Mouse (Mus musculus): ENCODE results near the gene Stx1b. TPM values are rescaled to one million over a fixed set of nuclear protein-coding genes. Genes with fewer than 3 reads are reported as not detected.

The Stx1b gene
- polyA plus RNA-seq (2012; rRNA removed), result 2.5 and 2.9 TPM in 2 replicates

GRCm38 (mm10) chr7:127824176-127824871 is at the start of gene Stx1b, which contains the start of gene Stx4a:
Stx1b (minus strand) TSS chr7:127824549.
Stx4a (plus strand) TSS chr7:127824294.

GRCm38 (mm10) chr7:127800435-127801009 is 23.8 kb downstream of the Stx1b start, which contains the start of gene Hsd3b7:
Hsd3b7 (plus strand) TSS chr7:127800604.

GRCm38 (mm10) chr7:127785308-127785707 is 39.0 kb downstream of the Stx1b start, which contains the start of gene Gm49388:
Gm49388 (plus strand) TSS chr7:127785608.

GRCm38 (mm10) chr7:127776426-127776825 is 47.9 kb downstream of the Stx1b start, which contains the start of gene Setd1a:
Setd1a (plus strand) TSS chr7:127776670.

GRCm38 (mm10) chr7:127769651-127770038 is 54.7 kb downstream of the Stx1b start, which contains the start of gene Orai3:
Orai3 (plus strand) TSS chr7:127769815.

Other genes with a start within 250 kb of the Stx1b start
- gene Ccdc189, start 236.0 kb downstream of the Stx1b start, polyA plus RNA-seq (2012; rRNA removed), result 3.1 and 4.4 TPM in 2 replicates
- 12.6 and 15.5 TPM in 2 replicates for gene Rnf40, start 235.8 kb downstream of the Stx1b start, polyA plus RNA-seq (2012; rRNA removed)
- 3.4 and 4.5 TPM in 2 replicates for gene Zfp629, start 208.8 kb downstream of the Stx1b start, polyA plus RNA-seq (2012; rRNA removed)
- gene Bcl7c, start 115.6 kb downstream of the Stx1b start, polyA plus RNA-seq (2012; rRNA removed), result 12.7 and 12.9 TPM in 2 replicates
- gene Ctf1, start 111.8 kb downstream of the Stx1b start, polyA plus RNA-seq (2012; rRNA removed), result 6.2 and 6.4 TPM in 2 replicates
- not detected in 2 replicates for gene Ctf2, start 92.4 kb downstream of the Stx1b start, polyA plus RNA-seq (2012; rRNA removed)
- gene Fbxl19, start 80.0 kb downstream of the Stx1b start, polyA plus RNA-seq (2012; rRNA removed), result 5.1 and 5.4 TPM in 2 replicates
- gene Orai3, start 54.7 kb downstream of the Stx1b start, polyA plus RNA-seq (2012; rRNA removed), result 11.4 and 12.1 TPM in 2 replicates
- gene Setd1a, start 47.9 kb downstream of the Stx1b start, polyA plus RNA-seq (2012; rRNA removed), result 3.8 and 4.8 TPM in 2 replicates
- gene Gm49388, start 38.9 kb downstream of the Stx1b start, polyA plus RNA-seq (2012; rRNA removed), result 0.12 TPM in 1 of 2 replicates, not detected in the other
- 228 and 255 TPM in 2 replicates for gene Hsd3b7, start 23.9 kb downstream of the Stx1b start, polyA plus RNA-seq (2012; rRNA removed)
- 39.6 and 41.1 TPM in 2 replicates for gene Stx4a, start 255 bp downstream of the Stx1b start, polyA plus RNA-seq (2012; rRNA removed)
- gene Zfp646, start 51.7 kb upstream of the Stx1b start, polyA plus RNA-seq (2012; rRNA removed), result 5.3 and 5.5 TPM in 2 replicates
- gene Zfp668, start 52.3 kb upstream of the Stx1b start, polyA plus RNA-seq (2012; rRNA removed), result 1.7 and 1.9 TPM in 2 replicates
- gene Prss53, start 66.4 kb upstream of the Stx1b start, polyA plus RNA-seq (2012; rRNA removed), result 1.8 and 1.9 TPM in 2 replicates
- gene Gm21974, start 70.9 kb upstream of the Stx1b start, polyA plus RNA-seq (2012; rRNA removed), result not detected in 2 replicates
- 384 and 432 TPM in 2 replicates for gene Vkorc1, start 71.1 kb upstream of the Stx1b start, polyA plus RNA-seq (2012; rRNA removed)
- gene Bckdk, start 79.5 kb upstream of the Stx1b start, polyA plus RNA-seq (2012; rRNA removed), result 21.6 TPM in 2 replicates
- 11.1 and 11.5 TPM in 2 replicates for gene Kat8, start 88.0 kb upstream of the Stx1b start, polyA plus RNA-seq (2012; rRNA removed)
- 24.5 and 29.4 TPM in 2 replicates for gene Prss8, start 105.6 kb upstream of the Stx1b start, polyA plus RNA-seq (2012; rRNA removed)
- gene Prss36, start 122.2 kb upstream of the Stx1b start, polyA plus RNA-seq (2012; rRNA removed), result 3.5 and 4.0 TPM in 2 replicates
- gene Fus, start 142.9 kb upstream of the Stx1b start, polyA plus RNA-seq (2012; rRNA removed), result 203 and 208 TPM in 2 replicates
- gene Pycard, start 169.3 kb upstream of the Stx1b start, polyA plus RNA-seq (2012; rRNA removed), result 17.8 and 18.5 TPM in 2 replicates
- gene Trim72, start 179.4 kb upstream of the Stx1b start, polyA plus RNA-seq (2012; rRNA removed), result 0.07 TPM in 2 replicates
- gene Itgam, start 238.1 kb upstream of the Stx1b start, polyA plus RNA-seq (2012; rRNA removed), result 11.7 and 16.8 TPM in 2 replicates
- 0.12 and 0.17 TPM in 2 replicates for gene Gm49368, start 238.1 kb upstream of the Stx1b start, polyA plus RNA-seq (2012; rRNA removed)

Data from liver, embryonic 18 days (tissue).